Mouse (Mus musculus) layer of hippocampus, adult 9-10 months (tissue): ENCODE measurements around the gene Gm4791.

ENCODE experiments used
- DNase-seq: peaks from one replicate; pipeline ENCODE4 v3.0.0; 2022; ENCODE audit warnings: low spot score

Gene Gm4791

GRCm38 (mm10) chr9:46998338-46998791 lies at the start of gene Gm4791:
Gm4791 (plus strand) TSS chr9:46998741.
- no peak for DNase-seq

- no peak for DNase-seq
Measured at GRCm38 (mm10) chr9:46956286-46956685, 42.3 kb upstream of the Gm4791 start.

GRCm38 (mm10) chr9:46957420-46957950 lies 41.1 kb upstream of the Gm4791 start:
- no peak for DNase-seq

GRCm38 (mm10) chr9:46966028-46966427 lies 32.5 kb upstream of the Gm4791 start:
- no peak for DNase-seq

GRCm38 (mm10) chr9:46968970-46969369 lies 29.6 kb upstream of the Gm4791 start:
- no peak for DNase-seq

- DNase-seq: no peak
Measured at GRCm38 (mm10) chr9:46969406-46969805, 29.1 kb upstream of the Gm4791 start.

GRCm38 (mm10) chr9:46978806-46979205 lies 19.7 kb upstream of the Gm4791 start:
- no peak for DNase-seq

GRCm38 (mm10) chr9:46980111-46980510 lies 18.4 kb upstream of the Gm4791 start:
- no peak for DNase-seq

- DNase-seq: no peak
Measured at GRCm38 (mm10) chr9:46983471-46983870, 15.1 kb upstream of the Gm4791 start.

- DNase-seq: no peak
Measured at GRCm38 (mm10) chr9:47041569-47041968, 43.0 kb downstream of the Gm4791 start.
